Mouse (Mus musculus) macrophage (primary cell): ENCODE measurements around the gene Tfap2a. TPM values are rescaled to one million over a fixed set of nuclear protein-coding genes. Genes with fewer than 3 reads are reported as not detected.

Experiments used
- H3K27ac ChIP-seq: fragments of 350-480 bp; formaldehyde crosslinking; 2 replicates; pipeline ENCODE4 v1.9.0; 2021
- H3K36me3 ChIP-seq: fragments of 350-480 bp; formaldehyde crosslinking; 2 replicates; pipeline ENCODE4 v1.9.0; 2021; ENCODE audit errors: inconsistent target
- H3K4me3 ChIP-seq: fragments of 350-480 bp; formaldehyde crosslinking; 2 replicates; pipeline ENCODE4 v1.9.0; 2021; ENCODE audit errors: inconsistent target
- H3K79me2 ChIP-seq: fragments of 350-480 bp; formaldehyde crosslinking; 2 replicates; pipeline ENCODE4 v1.9.0; 2021; ENCODE audit errors: inconsistent target
- WGBS: methylation state at CpG from one replicate; pipeline ENCODE4 v1.1.7; 2026; ENCODE audit warnings: inconsistent platforms; ENCODE audit not compliant: missing documents; 5-methylcytosine and 5-hydroxymethylcytosine counted together
- polyA plus RNA-seq: library from polyadenylated mRNA; stranded (reverse); fragments of 250-400 nt; gene quantifications from 3 replicates; pipeline ENCODE4 v1.2.4, GENCODE M21; 2018; ENCODE audit warnings: inconsistent platforms
- total RNA-seq, 78 experiments: library from RNA; depleted of rRNA; stranded (reverse); fragments of 250-400 nt; gene quantifications; 1 replicate in 9 of 78; 2 replicates in 24 of 78; 3 replicates in 43 of 78; 4 replicates in 2 of 78; pipeline ENCODE4 v1.2.4; 2018; ENCODE audit warnings: inconsistent platforms in 56 of 78

Tfap2a gene
- not detected for total RNA-seq (2018; cell fraction: chromatin; rRNA removed)
- under 1 TPM in 12 of 26 experiments, not detected in 14; 0.03 to 0.13 (median 0.07) TPM for total RNA-seq (2018; cell fraction: cytosol; rRNA removed)
- total RNA-seq (2018; cell fraction: nucleus; rRNA removed) = not detected
- polyA plus RNA-seq = 0.10 TPM in 1 of 3 replicates, not detected in the others

GRCm38 (mm10) chr13:40738196-40738880, at the start of gene Tfap2a:
Gene Tfap2a (minus strand): TSS chr13:40738376.
- Histone ChIP-seq H3K27ac (no peak within 1 kb of the TSS), H3K36me3 (no peaks in the 10 kb centered on the region), H3K79me2 (no peaks in the 10 kb centered on the region), H3K4me3 (no peak within 1 kb of the TSS)
- 11% methylated on average over 22 of the region's 30 CpGs for WGBS

GRCm38 (mm10) chr13:40784202-40784771, 46.1 kb upstream of the Tfap2a start:
- H3K36me3 ChIP-seq = no peaks in the 10 kb centered on the region
- no peak overlapping the region for H3K27ac ChIP-seq
- WGBS = 65% methylated on average over 6 of the region's 8 CpGs
- H3K4me3 ChIP-seq = no peak overlapping the region
- H3K79me2 ChIP-seq = no peaks in the 10 kb centered on the region

- no peak overlapping the region for H3K4me3 ChIP-seq
- no peaks in the 10 kb centered on the region for H3K36me3 ChIP-seq
- H3K79me2 ChIP-seq = no peaks in the 10 kb centered on the region
- H3K27ac ChIP-seq = no peak overlapping the region
Measured at GRCm38 (mm10) chr13:40757995-40758394, 19.8 kb upstream of the Tfap2a start.

GRCm38 (mm10) chr13:40756356-40756755, 18.2 kb upstream of the Tfap2a start:
- no peak overlapping the region for H3K27ac ChIP-seq
- no peaks in the 10 kb centered on the region for H3K79me2 ChIP-seq
- WGBS = 28% methylated on average over 7 of the region's 7 CpGs

GRCm38 (mm10) chr13:40754091-40754490, 15.9 kb upstream of the Tfap2a start:
- H3K4me3 ChIP-seq = no peak overlapping the region
- no peaks in the 10 kb centered on the region for H3K36me3 ChIP-seq
- no peak overlapping the region for H3K27ac ChIP-seq
- WGBS = 93% methylated on average over 10 of the region's 10 CpGs
- no peaks in the 10 kb centered on the region for H3K79me2 ChIP-seq

More at GRCm38 (mm10) chr13:40756356-40756755, 18.2 kb upstream of the Tfap2a start:
- no peaks in the 10 kb centered on the region for H3K36me3 ChIP-seq
- no peak overlapping the region for H3K4me3 ChIP-seq

GRCm38 (mm10) chr13:40751889-40752288, 13.7 kb upstream of the Tfap2a start:
- 89% methylated on average over 10 of the region's 10 CpGs for WGBS
- Histone ChIP-seq H3K79me2 (no peaks in the 10 kb centered on the region), H3K4me3 (no peak overlapping the region), H3K36me3 (no peaks in the 10 kb centered on the region), H3K27ac (no peak overlapping the region)

GRCm38 (mm10) chr13:40749603-40749905, 11.4 kb upstream of the Tfap2a start:
- Histone ChIP-seq H3K36me3 (no peaks in the 10 kb centered on the region), H3K27ac (no peak overlapping the region), H3K4me3 (no peak overlapping the region), H3K79me2 (no peaks in the 10 kb centered on the region)
- WGBS = 48% methylated on average over 9 of the region's 9 CpGs

- H3K79me2 ChIP-seq = no peaks in the 10 kb centered on the region
- no peak overlapping the region for H3K4me3 ChIP-seq
- no peak overlapping the region for H3K27ac ChIP-seq
- 15% methylated on average over 18 of the region's 19 CpGs for whole genome bisulfite sequencing
- H3K36me3 ChIP-seq = no peaks in the 10 kb centered on the region
Measured at GRCm38 (mm10) chr13:40748785-40749602, 10.8 kb upstream of the Tfap2a start.

- 11% methylated on average over 19 of the region's 19 CpGs for WGBS
- Histone ChIP-seq H3K36me3 (no peaks in the 10 kb centered on the region), H3K4me3 (no peak overlapping the region), H3K27ac (no peak overlapping the region), H3K79me2 (no peaks in the 10 kb centered on the region)
Measured at GRCm38 (mm10) chr13:40744111-40744805, 6.1 kb upstream of the Tfap2a start.

- H3K27ac ChIP-seq = no peak overlapping the region
- H3K4me3 ChIP-seq = no peak overlapping the region
- no peaks in the 10 kb centered on the region for H3K36me3 ChIP-seq
- WGBS = 32% methylated on average over 4 of the region's 4 CpGs
- H3K79me2 ChIP-seq = no peaks in the 10 kb centered on the region
Measured at GRCm38 (mm10) chr13:40743221-40743620, 5.0 kb upstream of the Tfap2a start.

- Histone ChIP-seq H3K36me3 (no peaks in the 10 kb centered on the region), H3K79me2 (no peaks in the 10 kb centered on the region), H3K27ac (no peak overlapping the region), H3K4me3 (no peak overlapping the region)
- 4% methylated on average over 25 of the region's 25 CpGs for whole genome bisulfite sequencing
Measured at GRCm38 (mm10) chr13:40741841-40742550, 3.8 kb upstream of the Tfap2a start.

- Histone ChIP-seq H3K4me3 (no peak overlapping the region), H3K79me2 (no peaks in the 10 kb centered on the region), H3K27ac (no peak overlapping the region), H3K36me3 (no peaks in the 10 kb centered on the region)
- WGBS = 7% methylated on average over 7 of the region's 7 CpGs
Measured at GRCm38 (mm10) chr13:40741436-40741835, 3.3 kb upstream of the Tfap2a start.

GRCm38 (mm10) chr13:40740727-40741360, 2.7 kb upstream of the Tfap2a start:
- H3K79me2 ChIP-seq = no peaks in the 10 kb centered on the region
- H3K27ac ChIP-seq = no peak overlapping the region
- WGBS = 10% methylated on average over 19 of the region's 19 CpGs
- H3K4me3 ChIP-seq = no peak overlapping the region
- no peaks in the 10 kb centered on the region for H3K36me3 ChIP-seq

GRCm38 (mm10) chr13:40739901-40740300, 1.7 kb upstream of the Tfap2a start:
- Histone ChIP-seq H3K36me3 (no peaks in the 10 kb centered on the region), H3K27ac (no peak overlapping the region), H3K79me2 (no peaks in the 10 kb centered on the region), H3K4me3 (no peak overlapping the region)
- whole genome bisulfite sequencing = 19% methylated on average over 10 of the region's 10 CpGs
